Mouse (Mus musculus): ENCODE data around the gene Itgb1. TPM values are rescaled to one million over a fixed set of nuclear protein-coding genes. Genes with fewer than 3 reads are reported as not detected.

Gene Itgb1
- polyA plus RNA-seq, 1 experiment from 2014 or later: 84.4 TPM

GRCm38 (mm10) chr8:128688679-128689078, 3.2 kb downstream of the Itgb1 start:
- Histone ChIP-seq H3K4me1 (peaks cover 34% of the 10 kb centered on the region), H3K27ac (no peak overlapping the region), H3K27me3 (no peaks in the 10 kb centered on the region), H3K4me2 (no peak overlapping the region), H3K9me3 (replicated peaks) (no peaks in the 10 kb centered on the region), H3K4me3 (no peak overlapping the region), H3K36me3 (ENCODE audit: poor library complexity, severe bottlenecking) (no peaks in the 10 kb centered on the region), H3K9ac (no peak overlapping the region)
- no peak for ATAC-seq
- WGBS: 82% methylated on average over 3 of the region's 3 CpGs

- no peak for ATAC-seq
- WGBS: 77% methylated on average over 1 of the region's 1 CpGs
- Histone ChIP-seq H3K4me1 (peaks cover 30% of the 10 kb centered on the region), H3K27me3 (no peaks in the 10 kb centered on the region), H3K9ac (no peak overlapping the region), H3K4me3 (no peak overlapping the region), H3K4me2 (no peak overlapping the region), H3K27ac (no peak overlapping the region), H3K36me3 (ENCODE audit: poor library complexity, severe bottlenecking) (no peaks in the 10 kb centered on the region), H3K9me3 (replicated peaks) (no peaks in the 10 kb centered on the region)
Observed at GRCm38 (mm10) chr8:128690056-128690455, 4.6 kb downstream of the Itgb1 start.

- ATAC-seq: no peak
- Histone ChIP-seq H3K9ac (no peak overlapping the region), H3K9me3 (replicated peaks) (no peaks in the 10 kb centered on the region), H3K27ac (no peak overlapping the region), H3K4me1 (no peaks in the 10 kb centered on the region), H3K27me3 (no peaks in the 10 kb centered on the region), H3K4me2 (no peak overlapping the region), H3K4me3 (no peak overlapping the region), H3K36me3 (ENCODE audit: poor library complexity, severe bottlenecking) (no peaks in the 10 kb centered on the region)
- WGBS: 87% methylated on average over 1 of the region's 1 CpGs
Observed at GRCm38 (mm10) chr8:128696701-128697397, 11.4 kb downstream of the Itgb1 start.

GRCm38 (mm10) chr8:128697945-128698344, 12.5 kb downstream of the Itgb1 start:
- Histone ChIP-seq H3K27me3 (no peaks in the 10 kb centered on the region), H3K4me3 (no peak overlapping the region), H3K9ac (no peak overlapping the region), H3K4me2 (no peak overlapping the region), H3K36me3 (ENCODE audit: poor library complexity, severe bottlenecking) (no peaks in the 10 kb centered on the region), H3K27ac (no peak overlapping the region), H3K9me3 (replicated peaks) (no peaks in the 10 kb centered on the region), H3K4me1 (no peaks in the 10 kb centered on the region; the same call in 1 of the 2 replicates)
- no peak for ATAC-seq
- WGBS: 83% methylated on average over 3 of the region's 3 CpGs

- no peaks in the 10 kb centered on the region for H3K27me3 ChIP-seq
- H3K27ac ChIP-seq: no peak overlapping the region
- no peak overlapping the region for H3K4me2 ChIP-seq
- peaks cover 23% of the 10 kb centered on the region for H3K36me3 ChIP-seq (ENCODE audit: poor library complexity, severe bottlenecking)
- no peak overlapping the region for H3K4me3 ChIP-seq
- no peaks in the 10 kb centered on the region for H3K9me3 ChIP-seq (replicated peaks)
- H3K9ac ChIP-seq: no peak overlapping the region
- H3K4me1 ChIP-seq: peaks cover 7% of the 10 kb centered on the region
- 90% methylated on average over 1 of the region's 1 CpGs for WGBS
- no peak for ATAC-seq
Observed at GRCm38 (mm10) chr8:128704376-128704775, 18.9 kb downstream of the Itgb1 start.

GRCm38 (mm10) chr8:128704836-128705235, 19.4 kb downstream of the Itgb1 start:
- H3K4me1 ChIP-seq: peaks cover 7% of the 10 kb centered on the region

GRCm38 (mm10) chr8:128709261-128709660, 23.8 kb downstream of the Itgb1 start:
- Histone ChIP-seq H3K27me3 (no peaks in the 10 kb centered on the region), H3K4me3 (no peak overlapping the region), H3K36me3 (ENCODE audit: poor library complexity, severe bottlenecking) (peaks cover 64% of the 10 kb centered on the region), H3K4me1 (peaks cover 7% of the 10 kb centered on the region; the same call in 1 of the 2 replicates), H3K9me3 (replicated peaks) (no peaks in the 10 kb centered on the region), H3K9ac (no peak overlapping the region), H3K27ac (no peak overlapping the region), H3K4me2 (no peak overlapping the region)
- WGBS: 50% methylated on average over 3 of the region's 3 CpGs
- no peak for ATAC-seq

More at GRCm38 (mm10) chr8:128704836-128705235, 19.4 kb downstream of the Itgb1 start:
- H3K4me2 ChIP-seq: no peak overlapping the region
- no peaks in the 10 kb centered on the region for H3K27me3 ChIP-seq
- 95% methylated on average over 2 of the region's 2 CpGs for WGBS
- no peaks in the 10 kb centered on the region for H3K9me3 ChIP-seq (replicated peaks)
- H3K36me3 ChIP-seq (ENCODE audit: poor library complexity, severe bottlenecking): peaks cover 27% of the 10 kb centered on the region
- H3K4me3 ChIP-seq: no peak overlapping the region
- no peak overlapping the region for H3K9ac ChIP-seq
- no peak for ATAC-seq
- H3K27ac ChIP-seq: no peak overlapping the region

GRCm38 (mm10) chr8:128716184-128716583, 30.7 kb downstream of the Itgb1 start:
- Histone ChIP-seq H3K27ac (no peak overlapping the region), H3K4me3 (no peak overlapping the region), H3K4me2 (no peak overlapping the region), H3K4me1 (no peaks in the 10 kb centered on the region), H3K9me3 (replicated peaks) (no peaks in the 10 kb centered on the region), H3K27me3 (no peaks in the 10 kb centered on the region), H3K9ac (no peak overlapping the region), H3K36me3 (ENCODE audit: poor library complexity, severe bottlenecking) (peaks cover 80% of the 10 kb centered on the region)
- no peak for ATAC-seq

GRCm38 (mm10) chr8:128724819-128725218, 39.4 kb downstream of the Itgb1 start:
- no peak overlapping the region for H3K4me2 ChIP-seq
- WGBS: 65% methylated on average over 1 of the region's 1 CpGs
- no peak overlapping the region for H3K4me3 ChIP-seq
- peaks cover 61% of the 10 kb centered on the region for H3K36me3 ChIP-seq (ENCODE audit: poor library complexity, severe bottlenecking)
- no peaks in the 10 kb centered on the region for H3K4me1 ChIP-seq
- ATAC-seq: 0 out of 2 replicates have a peak, but pooled peaks have one; percentile 53
- no peak overlapping the region for H3K9ac ChIP-seq
- no peaks in the 10 kb centered on the region for H3K9me3 ChIP-seq (replicated peaks)
- H3K27ac ChIP-seq: no peak overlapping the region
- no peaks in the 10 kb centered on the region for H3K27me3 ChIP-seq

GRCm38 (mm10) chr8:128727213-128727612, 41.8 kb downstream of the Itgb1 start:
- 94% methylated on average over 1 of the region's 1 CpGs for WGBS
- H3K9ac ChIP-seq: no peak overlapping the region
- no peak overlapping the region for H3K4me2 ChIP-seq
- H3K27ac ChIP-seq: no peak overlapping the region
- H3K36me3 ChIP-seq (ENCODE audit: poor library complexity, severe bottlenecking): peaks cover 66% of the 10 kb centered on the region
- ATAC-seq: no peak
- H3K4me1 ChIP-seq: no peaks in the 10 kb centered on the region
- no peaks in the 10 kb centered on the region for H3K27me3 ChIP-seq
- no peak overlapping the region for H3K4me3 ChIP-seq
- H3K9me3 ChIP-seq (replicated peaks): no peaks in the 10 kb centered on the region

- Histone ChIP-seq H3K4me1 (no peaks in the 10 kb centered on the region), H3K9me3 (replicated peaks) (no peaks in the 10 kb centered on the region), H3K4me3 (no peak overlapping the region), H3K36me3 (ENCODE audit: poor library complexity, severe bottlenecking) (peaks cover 57% of the 10 kb centered on the region), H3K27ac (peak overlapping the region; percentile 35), H3K27me3 (no peaks in the 10 kb centered on the region), H3K9ac (no peak overlapping the region), H3K4me2 (no peak overlapping the region)
- 47% methylated on average over 2 of the region's 2 CpGs for WGBS
- 0 out of 2 replicates have a peak, but pooled peaks have one; percentile 27 for ATAC-seq
Observed at GRCm38 (mm10) chr8:128732254-128732653, 46.8 kb downstream of the Itgb1 start.

GRCm38 (mm10) chr8:128734118-128734517, 48.7 kb downstream of the Itgb1 start:
- no peak overlapping the region for H3K4me2 ChIP-seq
- no peak for ATAC-seq
- no peak overlapping the region for H3K27ac ChIP-seq
- no peaks in the 10 kb centered on the region for H3K27me3 ChIP-seq
- H3K9me3 ChIP-seq (replicated peaks): no peaks in the 10 kb centered on the region
- H3K4me1 ChIP-seq: no peaks in the 10 kb centered on the region
- peaks cover 62% of the 10 kb centered on the region for H3K36me3 ChIP-seq (ENCODE audit: poor library complexity, severe bottlenecking)
- H3K4me3 ChIP-seq: no peak overlapping the region
- H3K9ac ChIP-seq: no peak overlapping the region
- WGBS: 94% methylated on average over 3 of the region's 3 CpGs

GRCm38 (mm10) chr8:128735692-128736091, 50.2 kb downstream of the Itgb1 start:
- no peak overlapping the region for H3K27ac ChIP-seq
- WGBS: 98% methylated on average over 3 of the region's 3 CpGs
- H3K27me3 ChIP-seq: no peaks in the 10 kb centered on the region
- H3K9me3 ChIP-seq (replicated peaks): no peaks in the 10 kb centered on the region
- H3K4me1 ChIP-seq: no peaks in the 10 kb centered on the region
- no peak overlapping the region for H3K4me3 ChIP-seq
- no peak overlapping the region for H3K9ac ChIP-seq
- H3K4me2 ChIP-seq: no peak overlapping the region
- no peak for ATAC-seq
- peaks cover 62% of the 10 kb centered on the region for H3K36me3 ChIP-seq (ENCODE audit: poor library complexity, severe bottlenecking)

Measured in forebrain, embryonic 13.5 days (tissue).